Mouse (Mus musculus) liver, embryonic 14.5 days (tissue): ENCODE results near the gene Bbip1.

Source experiments
- CTCF ChIP-seq: IDR thresholded peaks from 2 replicates; pipeline ENCODE4 v1.5.1; 2016; ENCODE audit warnings: antibody characterized with exemption, low read depth, control low read depth
- EP300 ChIP-seq: IDR thresholded peaks from 2 replicates; pipeline ENCODE4 v1.6.1; 2016; ENCODE audit warnings: antibody characterized with exemption, low read depth

GRCm38 (mm10) chr19:53971938-53972337 lies 27.5 kb upstream of the Bbip1 start:
- TF ChIP-seq CTCF (no peak), EP300 (no peak)
